Mouse (Mus musculus) brain, embryonic 14.5 days (tissue): ENCODE data around the gene Plod3. TPM values are rescaled to one million over a fixed set of nuclear protein-coding genes. Genes with fewer than 3 reads are reported as not detected.
A peak's percentile ranks its signal among the peaks of the same experiment; 100 is the strongest.
"Not testable (repeated sequence)": the region's sequence is repeated elsewhere in the genome, so short reads cannot be mapped to it uniquely, and the experiment has no call there.

Experiments used
- DNase-seq: peaks from one replicate; pipeline ENCODE4 v3.0.0-alpha.2; 2011; ENCODE audit warnings: low read depth
- CTCF ChIP-seq: fragments of 200-500 bp; IDR thresholded peaks from 2 replicates; pipeline ENCODE4 v1.5.1; 2012; ENCODE audit warnings: inconsistent platforms, mild to moderate bottlenecking, moderate library complexity, borderline replicate concordance; ENCODE audit not compliant: insufficient read depth, insufficient read length; ENCODE audit errors: extremely low read depth
- POLR2A ChIP-seq: fragments of 200-500 bp; IDR thresholded peaks from 2 replicates; pipeline ENCODE4 v1.6.1; 2012; ENCODE audit warnings: mild to moderate bottlenecking, inconsistent platforms, borderline replicate concordance; ENCODE audit not compliant: poor library complexity, insufficient read depth, insufficient read length, severe bottlenecking; ENCODE audit errors: extremely low read depth
- polyA plus RNA-seq: library from polyadenylated mRNA; depleted of rRNA; stranded (reverse); fragments of >200 nt; gene quantifications from 2 replicates; pipeline ENCODE4 v1.2.3, GENCODE M21; 2012; rRNA removed

Plod3 gene
- 75.0 and 81.7 TPM in 2 replicates for polyA plus RNA-seq

- peak; percentile 53; the same call in 1 of the 2 replicates for TF ChIP-seq POLR2A
- no peak for TF ChIP-seq CTCF
- peak; percentile 100 for DNase-seq
These were observed at the start of gene Plod3 for GRCm38 (mm10) chr5:136986695-136987137. Gene Plod3, plus strand, starts transcription at chr5:136987019.

GRCm38 (mm10) chr5:136937621-136938020 is 49.2 kb upstream of the Plod3 start:
- TF ChIP-seq CTCF (no peak), POLR2A (no peak)
- DNase-seq, result no peak

GRCm38 (mm10) chr5:136939284-136939683 is 47.5 kb upstream of the Plod3 start:
- TF ChIP-seq CTCF, result peak; percentile 46
- TF ChIP-seq POLR2A, result no peak
- DNase-seq, result no peak

- DNase-seq, result not testable (repeated sequence)
These were observed 46.8 kb upstream of the Plod3 start for GRCm38 (mm10) chr5:136940029-136940428.

- TF ChIP-seq CTCF, result no peak
- no peak for TF ChIP-seq POLR2A
- DNase-seq, result no peak
These were observed 45.8 kb upstream of the Plod3 start for GRCm38 (mm10) chr5:136940845-136941560.

- no peak for TF ChIP-seq POLR2A
- DNase-seq, result no peak
These were observed 44.0 kb upstream of the Plod3 start for GRCm38 (mm10) chr5:136942781-136943180.

GRCm38 (mm10) chr5:136943382-136943781 is 43.4 kb upstream of the Plod3 start:
- TF ChIP-seq POLR2A, result no peak
- TF ChIP-seq CTCF, result no peak
- no peak for DNase-seq

DNA sequence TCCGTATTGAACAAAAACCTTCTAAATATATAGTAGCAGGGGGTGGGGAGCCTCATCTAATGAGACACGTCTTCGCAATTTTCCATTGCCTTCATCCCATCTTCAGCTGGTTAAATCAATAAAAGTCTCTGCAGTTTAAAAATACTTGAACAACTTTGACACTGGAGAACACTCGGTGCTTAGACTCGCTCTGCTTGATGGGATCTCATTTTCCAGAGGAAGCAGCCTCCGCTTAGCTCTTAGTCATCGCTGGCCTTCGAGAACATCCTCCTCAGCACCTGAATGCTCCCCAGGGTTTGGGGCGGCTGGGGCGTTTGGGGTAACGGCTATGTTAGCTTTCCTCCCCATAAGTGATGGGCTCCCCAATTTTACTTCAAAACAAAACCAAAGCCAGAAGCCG is 41.7 kb upstream of the Plod3 start:
- TF ChIP-seq CTCF (no peak), POLR2A (no peak)
- no peak for DNase-seq

GRCm38 (mm10) chr5:136947874-136948273 is 38.9 kb upstream of the Plod3 start:
- no peak for TF ChIP-seq CTCF
- no peak for TF ChIP-seq POLR2A
- no peak for DNase-seq

GRCm38 (mm10) chr5:136949551-136950336 is 37.1 kb upstream of the Plod3 start:
- DNase-seq, result not testable (repeated sequence)

- TF ChIP-seq CTCF (no peak), POLR2A (no peak)
- no peak for DNase-seq
These were observed 36.3 kb upstream of the Plod3 start for GRCm38 (mm10) chr5:136950521-136950920.

- DNase-seq, result no peak
- TF ChIP-seq POLR2A (no peak), CTCF (no peak)
These were observed 34.7 kb upstream of the Plod3 start for GRCm38 (mm10) chr5:136952153-136952552.
